Mouse (Mus musculus) T-helper 1 cell (primary cell): ENCODE results near the gene Josd2.

Experiments
- in situ Hi-C: fragments of 300-600 bp; cut with MboI, MseI; formaldehyde crosslinking; loops from one replicate; pipeline ENCODE4 v1.15.1; 2025; ENCODE audit warnings: high pct_unique_total_duplicates

The Josd2 gene

GRCm38 (mm10) chr7:44446070-44446855, 21.5 kb upstream of the Josd2 start:
- in situ Hi-C loops: no loop called here

GRCm38 (mm10) chr7:44453256-44453655, 14.5 kb upstream of the Josd2 start:
- in situ Hi-C loops: no loop called here

- in situ Hi-C loops: no loop called here
Measured at GRCm38 (mm10) chr7:44456302-44456701, 11.5 kb upstream of the Josd2 start.

GRCm38 (mm10) chr7:44460067-44460466, 7.7 kb upstream of the Josd2 start:
- in situ Hi-C loops: no loop called here

- in situ Hi-C loops: no loop called here
Measured at GRCm38 (mm10) chr7:44460767-44461502, 6.8 kb upstream of the Josd2 start.

GRCm38 (mm10) chr7:44461503-44462217, 6.1 kb upstream of the Josd2 start:
- in situ Hi-C loops: no loop called here

- in situ Hi-C loops: no loop called here
Measured at GRCm38 (mm10) chr7:44462218-44463055, 5.3 kb upstream of the Josd2 start.

- in situ Hi-C loops: no loop called here
Measured at GRCm38 (mm10) chr7:44463056-44463425, 4.7 kb upstream of the Josd2 start.

GRCm38 (mm10) chr7:44463556-44464225, 4.1 kb upstream of the Josd2 start:
- in situ Hi-C loops: no loop called here

GRCm38 (mm10) chr7:44464511-44464910, 3.3 kb upstream of the Josd2 start:
- in situ Hi-C loops: no loop called here

GRCm38 (mm10) chr7:44465111-44465510, 2.7 kb upstream of the Josd2 start, which contains the start of gene Aspdh:
TSS of gene Aspdh (plus strand) at chr7:44465391.
- in situ Hi-C loops: loop anchor here (5.0 kb wide), 1 partner anchor 63 kb away; no protein-coding TSS in a partner anchor

GRCm38 (mm10) chr7:44466006-44466887, 1.5 kb upstream of the Josd2 start:
- in situ Hi-C loops: loop anchor here (5.0 kb wide), 1 partner anchor 64 kb away; no protein-coding TSS in a partner anchor

GRCm38 (mm10) chr7:44466888-44467311, 880 bp upstream of the Josd2 start:
- in situ Hi-C loops: loop anchor here (5.0 kb wide), 1 partner anchor 65 kb away; no protein-coding TSS in a partner anchor

GRCm38 (mm10) chr7:44468644-44469285, 985 bp downstream of the Josd2 start:
- in situ Hi-C loops: loop anchor here (5.0 kb wide), 1 partner anchor 66 kb away; no protein-coding TSS in a partner anchor

GRCm38 (mm10) chr7:44469677-44470675, 2.2 kb downstream of the Josd2 start:
- in situ Hi-C loops: loop anchor here (5.0 kb wide), 1 partner anchor 68 kb away; no protein-coding TSS in a partner anchor

- in situ Hi-C loops: no loop called here
Measured at GRCm38 (mm10) chr7:44470696-44471612, 3.2 kb downstream of the Josd2 start.
